Mouse (Mus musculus) right cerebral cortex, postnatal 36 days (tissue): ENCODE data around the gene Tnfaip3.

Experiments used
- DNase-seq, 2 experiments: peaks; one replicate each; pipeline ENCODE4 v3.0.0; 2022; ENCODE audit warnings: low spot score in 2 of 2, mixed read lengths in 1 of 2

The Tnfaip3 gene

DNA sequence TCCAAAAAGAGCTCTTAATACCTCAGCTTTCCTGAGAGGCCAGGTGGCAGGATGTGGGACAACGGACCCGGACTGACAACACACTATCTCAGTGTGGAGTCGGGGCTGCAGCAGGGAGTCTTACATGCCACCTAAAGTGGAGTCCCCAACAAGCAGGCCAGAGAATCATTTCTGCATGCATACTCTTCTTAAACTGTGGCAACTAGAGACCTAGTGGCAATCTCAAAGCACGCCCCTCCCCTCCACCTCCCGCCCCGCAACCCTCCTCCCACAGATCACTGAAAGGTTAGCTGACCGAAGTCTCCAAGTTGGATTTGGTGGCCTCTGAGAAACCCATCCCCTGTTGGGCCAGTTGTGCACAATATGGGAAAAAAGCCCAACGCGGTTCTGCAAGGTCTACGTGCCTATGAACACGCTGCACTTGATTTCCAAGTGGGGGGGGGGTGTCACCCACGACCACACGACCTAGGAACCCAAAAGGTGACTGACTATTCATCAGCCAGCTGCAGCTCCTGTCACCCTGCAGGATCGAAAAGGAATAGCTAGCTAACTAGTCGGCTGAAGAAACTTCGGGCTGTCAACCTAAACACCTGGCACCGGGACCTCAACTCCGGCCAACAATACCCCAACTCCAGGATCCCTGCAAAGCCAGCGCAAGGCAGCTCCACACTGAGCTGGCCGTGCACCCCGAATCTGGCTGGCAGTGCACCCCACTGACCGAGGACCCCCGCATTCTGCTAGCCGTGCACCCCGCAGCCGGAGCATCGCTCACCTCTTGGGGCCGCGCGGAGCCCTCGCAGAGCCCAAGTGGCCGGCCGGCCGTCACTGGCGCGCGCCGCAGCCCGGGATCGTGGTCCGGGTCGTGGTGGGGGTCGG, 838 bp downstream of the Tnfaip3 start:
- no peak for DNase-seq

DNA sequence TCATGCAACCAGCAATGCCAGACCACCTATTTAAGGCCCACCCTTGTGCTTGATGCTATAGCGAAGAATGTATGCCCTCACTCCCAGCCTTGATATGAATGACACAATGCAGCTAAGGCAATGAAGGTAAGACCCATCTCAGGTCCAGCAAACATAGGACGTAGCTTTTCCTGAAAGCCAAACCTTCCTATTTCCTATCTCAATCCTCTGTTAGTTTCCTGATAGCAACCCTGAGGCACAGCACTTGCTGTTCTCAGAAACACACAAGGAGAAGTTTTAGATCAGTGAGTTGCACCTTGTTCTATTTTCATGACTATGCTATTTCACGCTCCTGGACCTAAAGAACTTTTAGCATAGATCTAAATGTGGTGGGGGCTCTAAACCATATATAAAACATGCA, 2.1 kb downstream of the Tnfaip3 start:
- no peak for DNase-seq

DNA sequence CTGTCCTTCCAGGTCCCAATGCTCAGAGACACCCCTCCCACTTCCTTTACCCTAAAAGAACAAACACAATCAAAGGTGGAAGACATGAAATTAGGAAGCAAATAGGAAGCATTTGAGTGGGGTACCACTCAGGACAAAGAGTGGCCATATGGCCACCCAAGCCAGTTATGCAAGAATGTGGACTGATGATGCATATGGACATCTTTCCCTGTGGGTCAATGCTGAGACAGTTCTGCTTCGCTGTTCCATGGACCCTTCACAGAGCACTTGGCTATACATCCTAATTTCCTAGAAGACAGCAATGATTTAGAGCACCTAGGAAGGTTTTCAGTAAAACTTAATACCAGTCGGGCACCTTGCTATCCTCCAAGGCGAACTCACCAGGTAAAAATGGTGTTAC, 2.8 kb downstream of the Tnfaip3 start:
- DNase-seq, result no peak

DNA sequence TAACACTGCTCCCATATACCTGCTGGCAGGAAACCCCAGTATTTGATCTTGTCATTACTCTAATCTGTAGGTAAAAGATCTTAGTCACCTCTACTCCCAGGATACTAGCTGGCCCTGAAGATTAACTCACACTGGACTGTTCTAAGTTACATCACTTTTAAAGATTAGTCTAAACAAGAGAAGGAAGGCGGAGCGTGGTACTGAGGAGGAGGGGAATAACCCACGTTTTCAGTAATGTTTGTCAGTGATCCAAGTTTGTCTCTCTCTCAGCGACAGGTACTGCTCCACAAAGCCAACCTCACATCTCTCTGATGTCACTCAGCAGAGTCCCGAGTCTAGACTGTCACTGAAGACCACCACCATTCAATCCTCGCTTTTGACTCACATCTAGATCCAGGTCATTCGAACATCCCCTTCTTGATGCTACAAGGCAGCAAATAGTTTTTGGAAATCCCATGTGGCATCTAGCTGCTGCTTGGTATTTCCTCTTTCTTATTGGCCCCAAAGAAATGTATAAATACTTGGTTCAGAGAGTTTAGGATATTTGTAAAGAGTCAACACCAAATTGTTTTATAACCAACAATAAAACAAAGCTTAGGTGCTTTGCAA, 3.5 kb downstream of the Tnfaip3 start:
- DNase-seq, result no peak

DNA sequence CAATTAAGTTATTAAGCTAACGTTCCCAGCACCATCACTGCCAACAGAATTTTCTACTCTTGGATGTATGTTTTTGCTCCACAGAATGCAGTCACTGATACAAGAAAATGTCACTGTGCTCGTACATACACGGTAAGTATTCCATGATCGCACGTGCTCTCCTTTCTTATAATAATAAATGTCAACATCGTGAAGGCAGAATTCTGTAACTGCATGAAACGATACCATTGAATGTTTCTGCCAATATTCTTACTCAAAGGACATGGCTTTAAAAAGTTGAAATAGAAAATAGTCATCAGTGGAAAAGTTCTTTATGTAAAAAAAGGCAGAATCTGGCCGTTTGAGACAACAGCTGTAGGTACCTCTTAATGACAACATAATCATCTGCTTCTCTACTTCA, 5.0 kb downstream of the Tnfaip3 start:
- no peak for DNase-seq

DNA sequence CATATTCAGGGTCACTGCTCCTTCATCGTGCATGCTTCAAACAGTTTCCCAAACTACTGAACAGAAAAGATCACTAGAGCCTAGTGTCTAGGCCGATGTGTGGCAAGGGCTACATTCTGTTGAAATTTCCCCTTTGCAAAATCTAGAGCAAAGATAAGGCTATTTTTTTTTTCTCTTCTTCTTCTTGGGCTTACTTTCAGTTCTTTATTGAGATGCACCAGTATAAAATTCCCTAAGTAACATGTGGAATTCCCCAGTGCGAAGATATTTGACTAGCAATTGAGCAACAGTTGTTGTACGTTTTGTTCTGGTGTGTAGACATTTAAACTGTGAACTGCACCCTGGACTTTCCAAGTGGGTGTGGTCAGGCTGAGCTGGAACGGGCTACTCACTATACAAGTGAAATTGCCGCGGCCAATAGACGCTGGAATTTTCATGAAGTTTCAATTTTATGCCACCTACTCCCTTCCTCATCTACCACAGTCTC, 6.2 kb downstream of the Tnfaip3 start:
- no peak for DNase-seq

DNA sequence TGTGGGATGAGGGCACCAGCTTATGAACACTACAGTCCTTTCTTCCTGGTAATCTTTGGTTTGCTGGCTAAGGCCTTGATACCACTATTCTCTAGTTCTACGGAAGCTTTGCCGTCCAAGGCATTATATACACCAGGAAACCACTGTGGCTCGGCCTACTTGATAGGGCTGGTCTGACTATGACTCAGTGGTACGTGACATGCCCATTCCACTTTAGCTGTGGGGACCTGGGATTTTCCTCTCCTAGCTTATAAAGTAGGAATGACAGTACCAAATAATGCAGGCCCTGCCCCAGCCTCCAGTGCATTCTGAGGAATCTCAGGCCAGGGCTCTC, 6.9 kb downstream of the Tnfaip3 start:
- no peak for DNase-seq

DNA sequence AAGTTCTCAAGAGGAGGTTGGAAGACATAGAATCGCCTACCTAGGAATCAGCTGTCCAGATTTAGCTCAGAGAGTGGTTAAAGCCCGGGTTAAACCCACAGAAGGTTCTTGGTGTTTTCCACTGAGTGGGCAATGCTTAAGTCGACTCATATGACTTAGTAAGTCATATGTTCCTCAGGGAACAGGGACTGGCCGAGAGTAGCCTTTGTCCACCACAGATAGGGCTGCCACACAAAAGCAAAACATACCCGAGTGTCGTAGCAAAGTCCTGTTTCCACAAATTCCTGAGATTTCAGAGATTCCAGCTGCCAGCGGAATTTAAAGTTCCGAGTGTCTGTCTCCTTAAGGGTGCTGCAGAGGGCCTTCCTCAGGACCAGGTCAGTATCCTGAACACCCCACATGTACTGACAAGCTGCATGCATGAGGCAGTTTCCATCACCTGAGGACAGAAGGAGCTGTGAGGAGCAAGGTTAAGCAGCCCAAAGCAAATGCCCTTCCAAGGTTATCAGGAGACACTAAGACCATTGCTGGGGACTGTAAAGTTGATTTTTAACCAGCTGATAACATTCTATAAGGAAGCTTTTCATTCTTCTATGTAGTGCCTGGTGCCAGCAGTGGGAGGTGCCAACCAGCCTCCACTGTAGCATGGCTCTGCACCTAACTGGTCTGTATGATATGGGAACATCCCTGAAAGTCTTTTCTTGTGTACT, 7.4 kb downstream of the Tnfaip3 start:
- no peak for DNase-seq

DNA sequence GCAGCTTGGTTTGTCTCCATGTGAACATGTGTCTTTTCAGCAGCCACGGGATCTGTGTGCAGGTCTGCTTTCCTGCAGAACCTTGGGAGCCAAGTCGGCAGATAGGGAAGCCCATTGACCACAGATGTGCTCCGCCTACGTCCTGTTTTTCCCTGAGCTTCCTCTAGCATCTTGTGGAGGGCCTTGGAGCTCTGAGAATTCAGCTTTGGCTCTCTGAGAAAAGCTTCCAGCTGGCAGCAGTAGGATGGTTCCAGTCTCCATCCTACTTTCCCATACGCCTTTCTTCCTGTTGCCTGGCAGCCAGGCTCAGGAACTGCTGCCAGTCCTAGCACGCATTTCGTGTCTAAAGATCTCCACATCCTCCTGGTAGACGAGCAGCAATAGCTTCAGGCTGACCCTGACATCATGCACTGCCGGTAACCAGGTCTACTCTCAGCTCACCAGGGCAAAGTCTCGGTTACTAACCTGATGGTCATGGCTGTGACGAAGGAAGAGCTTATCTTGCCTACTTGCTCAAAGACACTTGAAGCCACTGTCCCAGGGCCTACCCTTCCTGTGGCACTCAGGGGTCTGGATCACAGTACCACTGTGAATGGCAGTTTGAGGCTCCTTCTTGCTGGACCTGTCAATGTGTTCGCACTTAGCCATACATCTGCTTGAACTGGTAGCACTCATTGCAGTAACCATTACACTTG, 13.2 kb downstream of the Tnfaip3 start:
- DNase-seq, result peak; percentile 72 to 81

DNA sequence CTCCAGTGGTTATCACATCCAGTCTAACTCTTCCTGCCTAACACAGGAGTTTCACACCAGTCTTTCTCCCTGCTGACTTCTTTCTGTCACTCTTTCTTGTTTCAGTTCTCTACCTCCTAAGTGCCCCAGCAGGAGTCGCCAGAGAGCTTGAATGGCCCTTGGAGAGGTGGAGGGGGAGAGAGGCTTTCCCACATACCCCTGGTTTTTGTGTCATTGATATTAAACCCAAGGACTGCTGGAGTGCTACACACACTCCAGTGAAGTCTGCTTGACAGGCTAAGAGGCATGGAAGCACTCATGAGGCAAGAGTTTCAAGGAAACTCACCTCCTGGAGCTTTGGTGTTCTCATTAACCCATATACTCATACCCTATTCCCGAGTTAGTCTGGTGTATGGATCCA, 16.0 kb downstream of the Tnfaip3 start:
- DNase-seq, result no peak

DNA sequence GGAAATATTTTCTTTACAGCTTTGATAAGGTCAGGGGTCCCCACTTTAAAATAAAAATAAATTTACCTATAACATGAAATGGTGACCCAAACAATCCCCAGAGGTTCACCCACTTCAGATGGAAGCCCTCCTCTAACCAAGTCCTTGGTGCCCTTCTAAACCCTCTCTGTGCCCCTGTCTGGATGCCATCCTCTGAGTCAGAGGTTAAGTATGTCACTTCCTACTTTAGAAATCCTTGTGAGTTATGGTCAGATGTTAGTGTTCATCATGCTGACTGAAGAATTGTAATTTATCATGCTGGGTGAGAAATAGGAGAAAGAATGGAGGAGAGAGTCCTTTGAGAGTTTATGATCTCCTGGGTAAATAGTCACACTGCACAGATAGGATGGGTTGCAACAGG, 19.1 kb downstream of the Tnfaip3 start:
- DNase-seq, result no peak

DNA sequence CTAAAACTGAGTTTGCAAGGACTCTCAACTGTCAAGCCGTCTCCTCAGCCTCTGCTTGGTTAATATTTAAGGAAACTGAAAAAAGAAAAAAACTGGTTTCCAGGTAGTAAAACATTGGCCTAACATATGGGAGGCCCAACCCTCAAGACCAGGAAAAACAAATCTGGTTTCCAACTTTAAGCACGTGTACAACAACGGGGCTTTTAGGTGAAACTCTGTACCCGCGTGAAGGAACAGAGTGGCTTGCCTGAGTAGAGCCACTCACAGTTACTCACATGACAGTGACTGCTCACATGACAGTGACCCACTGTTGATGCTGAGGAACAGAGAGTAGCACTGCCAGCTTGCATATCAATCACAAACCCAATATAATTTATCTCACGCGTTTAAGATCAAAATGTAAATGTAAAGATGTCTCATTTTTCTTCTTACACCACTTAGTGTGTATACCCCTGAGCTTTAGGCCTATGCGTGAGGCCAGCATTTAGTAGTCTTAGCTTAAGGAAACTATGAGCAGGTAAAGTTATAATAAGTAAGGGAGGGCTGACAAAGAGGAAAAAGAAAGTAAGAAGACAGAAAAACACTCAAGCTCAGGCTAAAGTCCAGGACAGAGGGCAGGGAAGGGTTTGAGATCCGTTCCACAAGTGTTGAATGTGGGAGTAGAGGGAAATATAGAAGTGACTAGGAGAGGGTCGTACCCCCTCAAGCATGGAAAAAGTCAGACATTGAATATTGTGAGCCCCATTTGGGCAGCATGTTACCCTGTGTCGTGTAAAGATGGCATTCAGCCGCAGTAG, 19.8 kb downstream of the Tnfaip3 start:
- no peak for DNase-seq

DNA sequence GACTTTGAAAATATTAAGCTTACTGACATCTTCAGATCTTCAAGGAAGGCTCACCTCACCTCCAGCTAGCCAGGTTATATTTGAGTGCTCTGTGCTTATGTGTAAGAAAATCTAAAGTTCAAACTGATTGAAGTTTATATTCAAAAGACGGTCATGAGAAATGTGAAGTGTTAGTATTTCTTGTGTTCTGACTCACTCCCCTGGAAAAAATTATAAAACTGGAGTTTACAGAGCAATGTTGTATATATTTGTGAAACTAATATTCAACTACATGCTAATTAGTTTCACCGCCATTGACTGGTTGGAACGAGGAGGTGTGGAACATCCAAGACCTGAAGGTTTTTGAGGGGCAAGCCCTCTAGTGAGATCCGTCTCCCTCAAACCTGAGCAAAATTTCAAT, 22.5 kb downstream of the Tnfaip3 start:
- no peak for DNase-seq

DNA sequence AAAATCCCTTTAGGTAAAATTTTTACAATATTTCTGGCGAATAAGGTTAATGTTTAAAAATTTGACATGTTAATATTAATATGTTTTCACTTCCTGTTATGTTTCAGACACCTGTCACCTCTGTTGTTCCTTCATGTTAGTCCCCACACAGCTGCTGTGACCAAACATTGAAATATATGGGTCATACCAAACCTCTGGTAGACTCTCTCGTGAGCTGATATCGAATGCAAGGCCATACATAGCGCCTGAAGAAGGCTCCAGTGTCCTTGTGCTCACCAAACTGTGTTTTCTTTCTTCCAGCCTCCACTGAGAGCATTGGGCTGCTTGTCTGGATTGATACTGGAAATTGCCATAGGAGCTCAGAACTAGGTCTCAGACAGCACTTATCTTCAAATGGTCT, 24.4 kb downstream of the Tnfaip3 start:
- no peak for DNase-seq

DNA sequence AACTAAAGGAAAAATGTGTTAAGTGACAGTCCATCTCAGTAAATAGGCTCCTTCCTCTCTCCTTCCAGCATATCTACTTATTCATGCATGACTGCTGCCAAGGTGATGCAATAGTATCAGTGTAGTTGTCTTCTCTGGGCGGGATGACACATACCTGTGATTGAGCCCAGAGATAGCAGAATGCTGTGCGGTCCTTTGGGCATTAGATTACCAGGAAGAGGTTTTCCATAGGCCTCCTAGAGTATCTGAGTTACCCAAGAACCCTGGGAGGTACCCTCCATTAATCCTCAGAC, 27.6 kb downstream of the Tnfaip3 start:
- DNase-seq, result no peak

DNA sequence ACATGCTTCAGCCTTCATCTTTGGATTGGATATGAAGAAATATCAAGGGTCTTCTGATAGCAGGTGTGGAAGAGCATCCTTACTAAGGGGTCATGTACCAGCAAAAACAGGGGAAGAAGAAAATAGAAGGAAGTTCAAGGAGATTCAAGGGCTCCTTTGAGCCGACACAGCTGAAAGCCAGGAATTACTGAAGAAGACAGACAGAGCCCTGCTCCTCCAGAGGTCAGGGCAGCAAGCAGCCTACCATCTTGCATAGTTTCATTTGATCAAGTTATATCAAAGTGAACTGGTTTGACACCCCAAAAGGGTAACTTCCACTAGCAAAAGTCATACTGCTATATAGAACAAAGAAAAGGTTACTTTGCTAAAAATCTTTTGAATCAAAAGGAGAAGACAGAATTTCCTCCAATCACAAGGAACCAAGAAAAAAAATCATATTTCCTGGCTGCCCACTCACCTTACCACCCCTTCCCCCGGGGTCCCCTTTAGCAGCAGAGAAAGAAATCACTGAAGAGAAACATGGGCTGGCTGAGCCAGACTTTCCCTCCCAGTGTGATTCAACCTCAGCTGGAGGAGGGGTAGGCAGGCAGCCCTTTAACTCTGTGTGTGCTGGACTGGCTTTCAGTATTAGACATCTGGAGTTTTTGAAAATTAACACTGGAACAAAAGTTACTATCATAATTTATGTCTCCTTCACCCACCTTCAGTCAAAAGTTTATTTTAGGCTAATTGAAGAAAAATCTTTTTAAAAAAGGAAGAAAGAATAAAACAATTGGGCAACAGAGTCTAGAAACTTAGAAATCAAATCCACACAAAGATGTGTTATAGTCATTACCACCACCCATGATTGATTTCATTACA, 28.2 kb downstream of the Tnfaip3 start:
- DNase-seq, result no peak

DNA sequence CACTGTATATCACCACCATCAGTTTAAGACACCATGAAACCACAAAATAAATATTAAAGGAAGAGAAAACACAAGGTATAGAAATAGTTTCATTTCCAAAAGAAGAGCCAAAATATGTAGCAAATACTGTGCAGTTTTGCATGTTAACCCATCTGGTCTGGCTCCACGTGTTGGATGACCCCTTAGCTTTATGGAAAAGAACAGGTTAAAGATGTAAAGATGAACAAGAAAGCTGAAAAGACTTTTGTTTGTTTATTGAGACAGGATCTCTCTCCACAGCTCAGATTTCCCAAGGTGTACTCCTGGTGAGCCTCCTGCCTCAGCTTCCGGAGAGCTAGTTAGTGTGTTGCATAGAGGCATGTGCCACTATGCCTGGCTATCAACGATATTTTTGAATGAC, 29.9 kb downstream of the Tnfaip3 start:
- DNase-seq, result no peak

DNA sequence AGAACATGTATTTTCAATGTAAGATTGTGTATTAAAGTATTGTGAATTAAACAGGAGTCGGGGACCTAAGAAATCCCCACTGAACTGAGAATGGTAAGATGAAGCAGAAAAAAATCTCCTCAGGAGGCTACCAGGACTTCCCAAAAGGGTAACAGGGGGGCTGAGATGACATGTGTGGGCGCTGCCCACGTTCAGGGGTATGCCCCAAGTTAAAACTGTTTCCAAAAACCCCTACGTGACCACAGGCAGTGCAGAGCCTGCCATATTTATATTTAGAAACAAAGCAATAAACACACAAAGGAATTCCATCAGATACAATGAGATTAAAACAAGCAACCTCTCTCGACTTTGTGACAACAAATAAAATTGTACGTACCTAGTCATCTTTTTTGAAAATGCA, 31.9 kb downstream of the Tnfaip3 start:
- DNase-seq, result no peak

DNA sequence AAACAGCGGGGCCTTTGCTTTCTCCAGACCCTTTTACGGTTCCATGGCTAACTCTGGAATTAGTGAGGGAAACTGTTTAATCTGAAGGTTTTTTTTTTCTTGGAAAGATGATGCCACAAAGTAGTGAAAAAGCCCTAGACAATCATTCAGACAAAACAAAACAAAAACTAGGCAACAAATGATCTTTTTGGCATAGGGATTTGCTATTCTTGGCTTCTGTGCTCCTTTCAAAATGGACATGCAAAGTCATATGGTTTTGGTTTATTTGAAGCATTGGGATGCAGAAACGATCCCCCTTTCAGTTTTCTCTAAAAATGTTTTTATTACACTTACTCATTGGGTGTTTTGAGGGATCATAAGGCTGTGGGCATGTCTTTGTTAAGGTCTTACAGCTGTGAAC, 41.0 kb downstream of the Tnfaip3 start:
- no peak for DNase-seq

DNA sequence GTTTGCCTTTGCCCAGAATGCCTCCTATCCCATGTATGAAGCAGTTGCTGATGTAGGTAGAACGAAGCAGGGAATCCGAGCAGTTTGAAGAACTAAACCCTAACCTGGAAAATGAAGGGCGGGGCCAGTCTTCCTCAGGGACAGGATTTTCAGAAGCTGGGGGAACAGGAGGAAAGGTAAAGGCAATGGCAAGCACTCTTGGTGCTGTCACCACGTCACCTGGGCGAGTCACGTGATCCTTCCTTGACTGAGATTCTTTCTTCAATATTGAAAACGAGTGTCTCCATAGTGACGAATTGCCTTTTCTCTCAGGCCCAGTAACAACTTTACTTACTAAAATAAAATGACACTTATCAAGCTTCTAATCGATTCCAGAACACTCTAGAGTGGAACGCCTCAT, 48.6 kb downstream of the Tnfaip3 start:
- DNase-seq, result no peak

DNA sequence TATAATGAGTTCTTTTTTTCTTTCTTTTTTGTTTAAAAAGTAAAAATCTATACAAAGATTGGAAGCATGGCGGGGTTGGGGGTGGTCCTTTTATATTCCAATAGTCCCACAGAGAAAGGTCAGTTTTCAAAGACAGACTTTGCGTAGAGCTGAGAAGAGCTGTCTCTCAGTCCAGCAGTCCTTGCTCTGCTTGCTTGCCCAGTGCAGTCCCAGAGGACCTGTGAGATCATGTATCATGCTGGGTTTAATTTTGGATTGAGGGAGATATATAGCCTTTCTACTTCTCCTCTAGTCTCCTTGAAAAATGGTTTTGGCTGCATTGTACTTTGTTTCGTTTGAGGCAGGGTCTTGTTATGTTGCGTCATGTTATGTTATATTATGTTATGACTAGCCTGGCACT, 49.9 kb downstream of the Tnfaip3 start:
- DNase-seq, result no peak
